Mouse (Mus musculus): ENCODE measurements around the gene Idh2. TPM values are rescaled to one million over a fixed set of nuclear protein-coding genes. Genes with fewer than 3 reads are reported as not detected.
A peak's percentile ranks its signal among the peaks of the same experiment; 100 is the strongest.

Gene Idh2
- polyA plus RNA-seq, 1 experiment from 2014 or later = 658 TPM

DNA sequence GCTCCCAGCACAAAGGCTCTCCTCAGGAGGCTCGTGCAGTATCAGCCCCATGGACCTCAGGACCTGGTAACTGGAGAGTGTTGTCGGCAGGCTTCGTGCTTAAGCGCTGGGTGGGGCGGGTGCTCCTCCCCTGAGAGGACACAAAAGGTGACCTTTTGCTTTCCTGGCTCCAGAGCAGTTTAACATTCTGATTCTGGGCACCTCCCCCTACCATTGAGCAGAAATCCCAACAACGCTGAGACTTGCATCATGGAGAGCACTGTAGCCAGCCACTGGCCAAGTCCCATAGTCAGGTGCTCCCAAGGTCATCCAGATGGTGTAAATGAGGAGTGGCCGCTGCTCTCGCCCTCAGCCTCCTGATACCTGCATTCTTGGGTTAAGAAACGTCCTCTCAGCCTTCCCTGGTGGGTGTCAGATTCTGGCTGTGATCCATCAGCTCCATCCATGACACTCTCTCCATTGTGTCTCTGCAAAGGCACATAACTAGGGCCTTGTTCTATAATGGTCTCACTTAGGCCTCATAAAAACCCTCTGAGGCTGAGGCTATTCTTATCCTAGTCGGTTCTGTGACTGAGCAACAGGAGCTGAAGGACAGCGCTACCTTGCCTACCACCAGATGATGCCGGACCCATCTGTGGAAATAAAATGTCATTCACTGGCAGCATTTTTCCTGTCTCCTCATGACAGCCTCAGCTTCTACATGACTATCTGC lies 15.3 kb upstream of the Idh2 start:
- H3K4me3 ChIP-seq (ENCODE audit: low read length) = no peak overlapping the region
- no peaks in the 10 kb centered on the region; the same call in 1 of the 2 replicates for H3K4me1 ChIP-seq (ENCODE audit: control insufficient read depth, insufficient read depth, low read length)
- no peak overlapping the region for H3K4me2 ChIP-seq (replicated peaks; ENCODE audit: low read depth, low read length)
- H3K27me3 ChIP-seq (ENCODE audit: control insufficient read depth, insufficient read depth, low read length) = no peaks in the 10 kb centered on the region
- no peak overlapping the region for H3K9ac ChIP-seq (ENCODE audit: low read depth, low read length)
- ATAC-seq (ENCODE audit: low FRiP score, low TSS enrichment) = no peak
- H3K27ac ChIP-seq (ENCODE audit: low read depth, low read length) = no peak overlapping the region
- H3K36me3 ChIP-seq (ENCODE audit: control insufficient read depth, insufficient read depth, low read length) = no peaks in the 10 kb centered on the region
- H3K9me3 ChIP-seq (ENCODE audit: control insufficient read depth, low read length) = no peaks in the 10 kb centered on the region
- WGBS = 39% methylated on average over 12 of the region's 12 CpGs

DNA sequence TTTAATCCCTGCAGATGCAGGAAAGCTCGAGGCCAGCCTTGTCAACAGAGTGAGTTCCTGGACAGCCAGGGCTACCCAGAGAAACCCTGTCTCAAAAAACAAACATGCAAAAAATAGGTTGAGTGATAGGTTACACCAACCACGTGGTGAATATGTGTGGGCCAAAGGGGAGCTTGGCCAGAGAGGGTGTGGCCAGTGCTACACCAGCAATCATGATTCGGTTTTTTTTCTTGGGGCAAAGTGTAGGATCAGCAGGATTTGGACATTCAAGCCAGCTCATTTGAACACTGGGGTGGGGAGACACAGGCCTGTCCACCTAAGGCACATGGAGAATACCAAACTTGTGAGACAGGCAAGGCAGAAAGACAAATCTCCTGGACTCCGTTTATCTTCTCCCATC lies 14.1 kb upstream of the Idh2 start:
- Histone ChIP-seq H3K4me1 (ENCODE audit: control insufficient read depth, insufficient read depth, low read length) (no peaks in the 10 kb centered on the region), H3K9me3 (ENCODE audit: control insufficient read depth, low read length) (no peaks in the 10 kb centered on the region), H3K27me3 (ENCODE audit: control insufficient read depth, insufficient read depth, low read length) (no peaks in the 10 kb centered on the region), H3K4me2 (replicated peaks; ENCODE audit: low read depth, low read length) (no peak overlapping the region), H3K36me3 (ENCODE audit: control insufficient read depth, insufficient read depth, low read length) (no peaks in the 10 kb centered on the region), H3K9ac (ENCODE audit: low read depth, low read length) (no peak overlapping the region), H3K4me3 (ENCODE audit: low read length) (no peak overlapping the region), H3K27ac (ENCODE audit: low read depth, low read length) (no peak overlapping the region)
- WGBS = 62% methylated on average over 4 of the region's 4 CpGs
- no peak for ATAC-seq (ENCODE audit: low FRiP score, low TSS enrichment)

DNA sequence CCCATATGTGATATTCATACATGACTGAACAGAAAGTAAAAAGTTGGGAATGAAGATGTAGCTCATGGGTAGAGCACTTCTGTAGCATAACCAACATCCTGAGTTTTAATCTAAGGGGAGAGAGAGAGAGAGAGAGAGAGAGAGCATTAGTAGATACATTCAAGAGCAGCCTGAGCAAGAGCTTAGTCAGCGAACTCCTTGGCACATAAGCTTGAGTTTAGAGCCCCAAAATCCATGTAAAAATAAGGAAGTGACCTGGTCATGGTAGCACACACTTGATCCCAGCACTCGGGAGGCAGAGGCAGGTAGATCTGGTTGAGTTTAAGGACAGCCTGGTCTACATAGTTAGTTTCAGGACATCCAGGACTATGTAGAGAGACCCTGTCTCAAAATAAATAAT lies 8.5 kb upstream of the Idh2 start:
- Histone ChIP-seq H3K36me3 (ENCODE audit: control insufficient read depth, insufficient read depth, low read length) (no peaks in the 10 kb centered on the region), H3K4me2 (replicated peaks; ENCODE audit: low read depth, low read length) (no peak overlapping the region), H3K27ac (ENCODE audit: low read depth, low read length) (no peak overlapping the region), H3K9me3 (ENCODE audit: control insufficient read depth, low read length) (no peaks in the 10 kb centered on the region), H3K4me1 (ENCODE audit: control insufficient read depth, insufficient read depth, low read length) (peaks cover 7% of the 10 kb centered on the region; the same call in 1 of the 2 replicates), H3K4me3 (ENCODE audit: low read length) (no peak overlapping the region), H3K27me3 (ENCODE audit: control insufficient read depth, insufficient read depth, low read length) (no peaks in the 10 kb centered on the region), H3K9ac (ENCODE audit: low read depth, low read length) (no peak overlapping the region)
- WGBS = 91% methylated on average over 2 of the region's 2 CpGs
- ATAC-seq (ENCODE audit: low FRiP score, low TSS enrichment) = no peak

DNA sequence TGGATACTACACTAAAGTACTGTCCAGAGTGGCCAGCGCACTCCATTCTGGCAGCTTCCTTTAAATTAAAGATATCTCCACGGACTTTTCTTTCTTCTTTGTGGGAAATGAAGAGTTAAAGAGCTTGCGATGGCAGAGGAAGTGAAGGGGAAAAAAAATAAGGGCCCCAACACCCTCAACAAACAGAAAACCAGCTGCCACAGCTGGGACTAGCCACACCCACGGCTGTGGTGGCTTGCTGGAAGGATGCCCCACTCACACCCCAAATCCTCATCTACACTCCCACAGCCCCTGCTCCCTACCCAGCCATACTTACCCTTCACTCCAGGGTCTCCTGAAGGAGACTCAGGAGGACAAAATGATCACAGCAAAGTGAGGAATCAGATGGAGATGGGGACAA lies 7.9 kb upstream of the Idh2 start:
- Histone ChIP-seq H3K27ac (ENCODE audit: low read depth, low read length) (no peak overlapping the region), H3K27me3 (ENCODE audit: control insufficient read depth, insufficient read depth, low read length) (no peaks in the 10 kb centered on the region), H3K4me3 (ENCODE audit: low read length) (no peak overlapping the region), H3K4me1 (ENCODE audit: control insufficient read depth, insufficient read depth, low read length) (peaks cover 7% of the 10 kb centered on the region; the same call in 1 of the 2 replicates), H3K9ac (ENCODE audit: low read depth, low read length) (no peak overlapping the region), H3K9me3 (ENCODE audit: control insufficient read depth, low read length) (no peaks in the 10 kb centered on the region), H3K36me3 (ENCODE audit: control insufficient read depth, insufficient read depth, low read length) (no peaks in the 10 kb centered on the region), H3K4me2 (replicated peaks; ENCODE audit: low read depth, low read length) (no peak overlapping the region)
- 41% methylated on average over 4 of the region's 4 CpGs for WGBS
- ATAC-seq (ENCODE audit: low FRiP score, low TSS enrichment) = no peak

DNA sequence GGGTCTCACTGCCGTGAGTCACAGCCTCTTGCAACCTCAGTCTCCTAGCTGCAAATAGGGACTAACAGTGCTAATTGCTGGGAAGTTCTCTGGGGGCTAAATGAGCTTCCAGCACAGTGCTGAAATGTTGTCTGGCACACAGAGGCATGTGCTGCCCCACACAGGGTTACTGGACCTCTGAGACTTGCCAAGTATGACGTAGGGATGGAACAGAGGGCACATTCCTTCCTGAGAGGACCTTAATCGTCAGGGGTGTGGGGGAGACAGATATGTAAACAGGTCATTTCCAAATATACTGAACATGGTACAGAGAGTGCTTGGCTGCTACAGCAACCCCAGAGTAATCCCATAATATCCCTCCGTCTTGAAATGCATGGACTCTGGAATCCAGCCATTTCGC lies 5.9 kb upstream of the Idh2 start:
- 68% methylated on average over 5 of the region's 5 CpGs for WGBS
- no peak overlapping the region for H3K27ac ChIP-seq (ENCODE audit: low read depth, low read length)
- no peak for ATAC-seq (ENCODE audit: low FRiP score, low TSS enrichment)

DNA sequence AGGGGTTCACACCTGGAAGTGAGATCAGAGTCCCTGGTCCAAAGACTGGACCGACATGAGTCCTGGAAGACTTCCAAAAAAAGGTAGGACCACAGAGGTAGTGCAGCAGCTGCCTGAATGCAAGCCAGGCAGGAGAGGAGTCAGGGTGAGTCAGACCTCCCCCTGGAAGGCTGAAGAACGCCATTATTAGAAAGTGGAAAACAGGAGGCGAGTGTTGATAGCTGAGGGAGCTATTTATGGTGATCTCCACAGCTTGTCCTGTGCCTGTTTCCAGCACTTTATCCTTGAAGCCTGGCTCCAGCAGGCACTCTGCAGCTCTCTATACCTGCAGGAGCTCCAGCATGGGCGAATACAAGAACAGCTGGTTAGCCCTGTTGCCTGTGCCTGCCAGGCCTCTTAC lies 4.0 kb upstream of the Idh2 start:
- no peak overlapping the region for H3K4me2 ChIP-seq (replicated peaks; ENCODE audit: low read depth, low read length)

More for the DNA sequence above, 5.9 kb upstream of the Idh2 start:
- H3K4me1 ChIP-seq (ENCODE audit: control insufficient read depth, insufficient read depth, low read length) = peaks cover 8% of the 10 kb centered on the region; the same call in 1 of the 2 replicates
- no peaks in the 10 kb centered on the region for H3K27me3 ChIP-seq (ENCODE audit: control insufficient read depth, insufficient read depth, low read length)
- no peak overlapping the region for H3K9ac ChIP-seq (ENCODE audit: low read depth, low read length)
- H3K4me2 ChIP-seq (replicated peaks; ENCODE audit: low read depth, low read length) = no peak overlapping the region
- H3K9me3 ChIP-seq (ENCODE audit: control insufficient read depth, low read length) = no peaks in the 10 kb centered on the region
- H3K36me3 ChIP-seq (ENCODE audit: control insufficient read depth, insufficient read depth, low read length) = no peaks in the 10 kb centered on the region
- H3K4me3 ChIP-seq (ENCODE audit: low read length) = no peak overlapping the region

DNA sequence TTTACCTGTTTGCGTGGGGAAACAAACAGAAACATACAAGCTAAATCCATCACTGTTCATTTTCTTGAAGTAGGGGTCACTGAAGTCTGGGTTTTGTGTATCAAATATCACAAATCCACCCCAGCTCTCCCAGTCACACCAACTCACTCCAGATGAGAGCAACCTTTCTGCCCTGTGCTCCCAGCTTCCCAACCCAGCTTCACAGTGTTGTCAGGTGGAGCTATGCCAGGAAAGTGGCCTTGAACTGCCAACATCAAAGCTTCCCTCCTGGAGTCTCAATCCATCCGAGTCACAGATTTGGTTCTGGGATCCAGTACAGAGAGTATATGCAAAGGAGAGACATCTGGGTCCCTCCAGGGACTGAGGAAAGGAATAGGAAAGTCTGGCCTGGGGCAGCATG lies 966 bp upstream of the Idh2 start:
- Histone ChIP-seq H3K36me3 (ENCODE audit: control insufficient read depth, insufficient read depth, low read length) (peaks cover 3% of the 10 kb centered on the region; the same call in 1 of the 2 replicates), H3K9ac (ENCODE audit: low read depth, low read length) (peak overlapping the region; percentile 99; the same call in 1 of the 2 replicates), H3K4me3 (ENCODE audit: low read length) (no peak overlapping the region), H3K4me1 (ENCODE audit: control insufficient read depth, insufficient read depth, low read length) (peaks cover 29% of the 10 kb centered on the region), H3K9me3 (ENCODE audit: control insufficient read depth, low read length) (no peaks in the 10 kb centered on the region), H3K4me2 (replicated peaks; ENCODE audit: low read depth, low read length) (peak overlapping the region; percentile 84; the same call in 1 of the 2 replicates), H3K27me3 (ENCODE audit: control insufficient read depth, insufficient read depth, low read length) (no peaks in the 10 kb centered on the region), H3K27ac (ENCODE audit: low read depth, low read length) (no peak overlapping the region)
- WGBS = 78% methylated on average over 2 of the region's 2 CpGs
- no peak for ATAC-seq (ENCODE audit: low FRiP score, low TSS enrichment)

More for the DNA sequence above, 4.0 kb upstream of the Idh2 start:
- no peak for ATAC-seq (ENCODE audit: low FRiP score, low TSS enrichment)
- H3K9ac ChIP-seq (ENCODE audit: low read depth, low read length) = no peak overlapping the region
- H3K27me3 ChIP-seq (ENCODE audit: control insufficient read depth, insufficient read depth, low read length) = no peaks in the 10 kb centered on the region
- no peaks in the 10 kb centered on the region for H3K9me3 ChIP-seq (ENCODE audit: control insufficient read depth, low read length)
- 68% methylated on average over 4 of the region's 4 CpGs for WGBS
- H3K36me3 ChIP-seq (ENCODE audit: control insufficient read depth, insufficient read depth, low read length) = no peaks in the 10 kb centered on the region
- peaks cover 14% of the 10 kb centered on the region; the same call in 1 of the 2 replicates for H3K4me1 ChIP-seq (ENCODE audit: control insufficient read depth, insufficient read depth, low read length)
- no peak overlapping the region for H3K4me3 ChIP-seq (ENCODE audit: low read length)
- no peak overlapping the region for H3K27ac ChIP-seq (ENCODE audit: low read depth, low read length)

DNA sequence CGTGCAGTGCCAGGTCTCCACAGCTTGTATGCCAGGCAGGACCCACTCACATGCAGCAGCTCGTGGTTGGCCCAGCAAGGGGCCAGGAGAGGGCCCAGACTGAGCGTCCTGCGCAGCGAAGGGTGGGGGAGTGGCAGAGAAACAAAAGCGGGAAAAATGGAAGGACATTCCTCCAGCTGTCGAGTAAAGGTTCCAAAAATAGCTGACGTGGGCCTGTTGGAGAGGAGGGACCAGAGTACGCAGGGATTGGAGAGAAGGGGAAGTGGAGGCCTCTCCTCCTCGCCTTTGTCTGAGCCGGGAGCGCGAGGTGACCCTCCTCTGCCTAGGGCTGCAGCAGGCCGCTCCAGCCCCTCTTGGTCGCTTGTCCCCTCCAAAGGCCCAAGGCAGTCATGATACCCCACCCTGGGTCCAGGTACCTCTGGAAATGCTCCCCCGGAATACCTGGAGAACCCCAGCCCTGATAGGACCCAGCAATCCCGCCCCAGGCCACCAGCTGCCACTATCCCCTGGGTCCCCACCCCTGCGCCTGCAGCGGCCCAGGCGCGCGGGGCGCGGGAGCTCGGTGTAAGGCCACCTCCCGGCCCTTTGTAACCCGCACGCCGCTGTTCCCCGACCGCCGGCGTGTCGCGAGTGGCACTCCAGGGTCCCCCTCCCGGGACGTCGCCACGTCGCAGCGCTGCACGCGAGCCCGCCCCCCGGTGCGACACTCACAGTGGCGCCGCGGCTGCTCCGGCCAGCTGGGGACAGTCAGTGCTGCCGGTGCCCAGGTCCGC lies 555 bp downstream of the Idh2 start:
- Histone ChIP-seq H3K4me3 (ENCODE audit: low read length) (peak overlapping the region; percentile 98), H3K9ac (ENCODE audit: low read depth, low read length) (peak overlapping the region; percentile 99), H3K27me3 (ENCODE audit: control insufficient read depth, insufficient read depth, low read length) (no peaks in the 10 kb centered on the region), H3K9me3 (ENCODE audit: control insufficient read depth, low read length) (no peaks in the 10 kb centered on the region), H3K4me2 (replicated peaks; ENCODE audit: low read depth, low read length) (peak overlapping the region; percentile 84), H3K4me1 (ENCODE audit: control insufficient read depth, insufficient read depth, low read length) (peaks cover 29% of the 10 kb centered on the region), H3K27ac (ENCODE audit: low read depth, low read length) (peak overlapping the region; percentile 97), H3K36me3 (ENCODE audit: control insufficient read depth, insufficient read depth, low read length) (peaks cover 12% of the 10 kb centered on the region; the same call in 1 of the 2 replicates)
- under 1% methylated on average over 51 of the region's 52 CpGs for WGBS
- ATAC-seq (ENCODE audit: low FRiP score, low TSS enrichment) = peak; percentile 77

DNA sequence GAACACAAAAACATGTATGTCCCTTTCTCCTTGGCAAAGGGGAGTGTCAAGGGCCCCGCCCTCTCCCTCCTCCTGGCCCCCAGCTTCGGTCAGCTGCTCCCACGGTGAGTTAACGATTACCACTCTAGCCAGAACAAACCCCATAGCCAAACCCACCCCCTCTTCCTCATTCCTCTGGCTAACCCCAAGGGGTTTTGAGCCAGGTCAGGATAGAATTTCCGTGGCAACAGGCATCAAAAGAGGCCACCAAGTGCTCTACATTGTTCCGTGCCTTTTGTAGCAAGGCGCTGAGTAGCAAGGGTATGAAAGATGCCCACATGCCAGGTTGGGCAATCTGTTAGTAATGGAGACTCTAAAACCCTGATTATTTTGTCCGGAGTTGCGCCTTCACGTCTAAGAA lies 1.2 kb downstream of the Idh2 start:
- Histone ChIP-seq H3K27ac (ENCODE audit: low read depth, low read length) (peak overlapping the region; percentile 97), H3K27me3 (ENCODE audit: control insufficient read depth, insufficient read depth, low read length) (no peaks in the 10 kb centered on the region), H3K9ac (ENCODE audit: low read depth, low read length) (peak overlapping the region; percentile 99), H3K9me3 (ENCODE audit: control insufficient read depth, low read length) (no peaks in the 10 kb centered on the region), H3K36me3 (ENCODE audit: control insufficient read depth, insufficient read depth, low read length) (peaks cover 16% of the 10 kb centered on the region; the same call in 1 of the 2 replicates), H3K4me2 (replicated peaks; ENCODE audit: low read depth, low read length) (peak overlapping the region; percentile 84), H3K4me1 (ENCODE audit: control insufficient read depth, insufficient read depth, low read length) (peaks cover 29% of the 10 kb centered on the region), H3K4me3 (ENCODE audit: low read length) (peak overlapping the region; percentile 98)
- 5% methylated on average over 10 of the region's 10 CpGs for WGBS
- peak; percentile 4; the same call in 1 of the 2 replicates for ATAC-seq (ENCODE audit: low FRiP score, low TSS enrichment)

Measured in kidney, embryonic 14.5 days (tissue).